Mouse (Mus musculus) heart, adult 8-10 months (tissue): ENCODE data around the gene Dock1. TPM values are rescaled to one million over a fixed set of nuclear protein-coding genes. Genes with fewer than 3 reads are reported as not detected.
A peak's percentile ranks its signal among the peaks of the same experiment; 100 is the strongest.

Experiments used
- DNase-seq: peaks from one replicate; pipeline ENCODE4 v3.0.0; 2022; ENCODE audit warnings: low spot score
- total RNA-seq, 4 experiments: library from RNA; stranded (reverse); gene quantifications; 2 replicates each; pipeline ENCODE4 v1.2.4; 2022

Dock1 gene
- total RNA-seq, 4 experiments from 2014 or later, result 26.9 to 29.2 (median 27.7) TPM

- DNase-seq, result no peak
Measured at GRCm38 (mm10) chr7:134822006-134822405, 151.6 kb downstream of the Dock1 start.

DNA sequence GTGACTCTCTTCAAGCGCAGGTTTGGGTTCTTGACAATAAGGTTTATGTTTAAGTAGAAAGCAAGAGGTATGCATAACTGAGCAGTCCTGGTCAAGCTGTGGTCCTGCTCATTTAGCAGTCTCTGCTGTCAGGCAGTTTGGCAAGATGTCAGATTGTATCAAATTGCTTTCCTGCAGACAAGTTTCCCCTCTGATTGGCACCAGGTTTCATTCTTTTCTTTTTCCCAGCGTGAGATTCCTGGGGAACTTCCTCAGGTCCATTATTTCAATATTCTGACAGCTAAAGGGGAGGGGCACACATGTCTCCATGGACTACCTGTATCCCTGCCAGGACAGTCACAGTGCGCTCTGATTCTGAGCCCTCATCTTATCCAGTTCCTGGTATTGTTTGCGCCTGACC is 153.4 kb downstream of the Dock1 start:
- DNase-seq, result no peak

- DNase-seq, result no peak
Measured at GRCm38 (mm10) chr7:134840066-134840465, 169.6 kb downstream of the Dock1 start.

GRCm38 (mm10) chr7:134842751-134843150 is 172.3 kb downstream of the Dock1 start:
- DNase-seq, result no peak

GRCm38 (mm10) chr7:134862000-134862399 is 191.5 kb downstream of the Dock1 start:
- no peak for DNase-seq

- DNase-seq, result peak; percentile 10
Measured at GRCm38 (mm10) chr7:134864175-134864574, 193.7 kb downstream of the Dock1 start.

- no peak for DNase-seq
Measured at GRCm38 (mm10) chr7:134872511-134872910, 202.1 kb downstream of the Dock1 start.

DNA sequence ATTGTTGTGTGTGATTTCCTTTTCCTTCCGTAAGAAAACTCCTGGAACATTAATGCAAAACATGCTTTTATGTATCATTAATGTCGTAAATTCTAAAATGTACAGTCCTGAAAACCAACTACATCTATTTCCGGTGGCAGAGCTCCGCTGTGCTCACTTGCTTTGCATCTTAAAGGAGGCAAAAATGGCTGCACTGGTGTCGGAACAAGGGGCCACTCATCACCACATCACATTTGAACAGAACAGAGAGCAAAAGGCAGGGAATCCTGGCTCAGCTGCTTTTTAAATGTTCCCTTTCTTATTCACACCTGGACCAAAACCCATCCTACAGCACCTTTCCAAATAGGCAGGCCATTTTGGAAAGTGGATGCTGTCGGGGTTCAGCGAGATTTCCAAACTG is 202.5 kb downstream of the Dock1 start:
- DNase-seq, result no peak

GRCm38 (mm10) chr7:134878985-134879384 is 208.5 kb downstream of the Dock1 start:
- DNase-seq, result no peak

GRCm38 (mm10) chr7:134880431-134880830 is 210.0 kb downstream of the Dock1 start:
- peak; percentile 32 for DNase-seq

- DNase-seq, result no peak
Measured at GRCm38 (mm10) chr7:134883516-134883915, 213.1 kb downstream of the Dock1 start.

DNA sequence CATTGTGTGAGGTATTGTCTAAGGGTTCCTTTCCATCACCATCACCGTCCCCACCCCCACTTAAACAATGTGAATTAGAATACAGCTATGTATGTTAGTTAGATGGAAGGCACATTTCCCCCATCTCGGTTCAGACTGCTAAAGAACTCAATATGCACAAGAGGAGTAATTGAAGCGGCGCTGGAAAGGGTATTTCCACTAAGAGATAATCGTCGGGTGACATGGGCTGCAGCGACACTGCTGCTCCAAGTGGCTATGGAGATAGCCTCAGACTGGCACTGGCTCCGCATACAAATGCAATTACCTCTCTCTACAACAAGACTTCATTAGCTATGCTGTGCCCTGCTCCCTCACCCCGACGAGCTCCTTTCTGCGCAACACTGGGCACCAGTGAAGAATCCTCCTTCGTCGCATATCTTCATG is 222.0 kb downstream of the Dock1 start:
- no peak for DNase-seq

DNA sequence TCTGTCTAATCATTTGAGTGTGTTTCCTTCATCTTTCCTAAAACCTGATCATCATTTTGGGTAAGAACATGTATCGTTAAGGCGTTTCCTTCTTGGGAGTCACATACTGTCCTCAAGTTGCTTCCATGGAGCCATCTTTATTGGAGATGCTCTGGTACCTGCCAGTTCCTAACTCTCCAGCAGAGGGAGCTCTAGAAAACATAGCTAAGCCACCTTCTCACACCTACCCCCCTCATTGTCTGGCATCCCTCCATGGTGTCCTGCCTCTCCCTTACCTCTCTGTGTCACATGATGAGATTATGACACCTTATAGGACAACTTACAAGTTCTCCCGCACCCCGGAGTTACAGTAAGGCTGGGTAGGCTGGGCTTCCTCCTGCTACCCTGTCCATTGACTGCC is 222.5 kb downstream of the Dock1 start:
- no peak for DNase-seq

- DNase-seq, result no peak
Measured at GRCm38 (mm10) chr7:134894604-134895003, 224.2 kb downstream of the Dock1 start.

GRCm38 (mm10) chr7:134899462-134899861 is 229.0 kb downstream of the Dock1 start:
- no peak for DNase-seq

DNA sequence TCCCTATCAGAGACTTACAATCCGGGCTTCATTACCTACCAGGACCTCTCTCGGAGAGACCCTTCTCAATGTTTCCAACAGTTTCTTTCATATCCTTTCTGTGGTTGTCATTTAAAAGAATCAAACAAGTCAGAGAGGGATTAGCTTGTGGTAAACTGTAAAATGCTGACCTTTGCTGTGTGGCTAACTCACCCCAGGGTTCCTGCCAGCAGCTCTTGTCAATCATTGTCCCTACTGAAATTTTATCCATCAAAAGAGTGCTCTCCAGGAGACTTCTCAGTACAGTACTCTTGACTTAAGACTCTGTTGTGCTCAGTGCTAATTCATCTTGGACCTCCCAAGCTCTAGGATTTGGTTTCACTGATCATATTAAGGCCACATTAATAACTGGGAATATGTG is 231.5 kb downstream of the Dock1 start:
- DNase-seq, result no peak

DNA sequence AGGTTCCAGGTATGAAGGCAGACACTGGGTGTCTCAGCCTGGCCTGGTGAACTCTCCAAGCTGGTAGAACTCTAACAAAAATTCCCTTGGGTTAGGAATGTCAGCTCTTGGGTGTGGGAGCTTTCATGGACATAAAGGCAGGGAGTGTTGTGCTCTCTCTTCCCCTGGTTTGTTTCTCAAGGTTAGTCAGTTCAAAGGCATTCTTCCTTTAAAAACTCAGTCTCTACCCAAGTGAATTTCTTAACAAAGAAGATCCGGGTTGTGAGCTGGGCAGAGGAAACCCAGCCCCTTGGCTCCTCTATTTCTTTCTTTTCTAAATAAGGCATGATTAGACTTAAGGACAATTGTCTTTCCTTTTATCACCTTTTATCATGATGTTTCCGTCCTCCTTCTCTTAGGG is 261.4 kb downstream of the Dock1 start:
- no peak for DNase-seq

- no peak for DNase-seq
Measured at GRCm38 (mm10) chr7:134937471-134937926, 267.0 kb downstream of the Dock1 start.

GRCm38 (mm10) chr7:134937927-134938609 is 267.6 kb downstream of the Dock1 start, which contains the start of gene Fam196a:
Gene Fam196a (minus strand): TSS chr7:134938430.
- DNase-seq, result no peak

DNA sequence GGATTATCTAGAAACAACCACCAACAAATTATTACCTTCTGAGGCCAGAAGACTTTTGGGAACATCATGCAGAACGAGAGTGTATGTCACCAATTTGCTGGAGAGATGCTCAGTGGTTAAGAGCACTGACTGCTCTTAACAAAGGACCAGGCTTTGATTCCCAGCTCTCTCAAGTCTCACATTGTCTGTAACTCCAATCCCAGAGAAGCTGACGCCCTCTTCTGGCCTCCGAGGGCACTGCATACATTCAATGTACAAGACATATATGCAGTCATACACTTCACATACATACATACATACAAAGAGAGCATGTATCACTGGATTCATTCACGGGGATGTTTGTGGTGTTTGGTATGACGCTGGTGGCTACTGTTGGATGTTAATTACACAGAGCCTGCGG is 271.4 kb downstream of the Dock1 start:
- no peak for DNase-seq

DNA sequence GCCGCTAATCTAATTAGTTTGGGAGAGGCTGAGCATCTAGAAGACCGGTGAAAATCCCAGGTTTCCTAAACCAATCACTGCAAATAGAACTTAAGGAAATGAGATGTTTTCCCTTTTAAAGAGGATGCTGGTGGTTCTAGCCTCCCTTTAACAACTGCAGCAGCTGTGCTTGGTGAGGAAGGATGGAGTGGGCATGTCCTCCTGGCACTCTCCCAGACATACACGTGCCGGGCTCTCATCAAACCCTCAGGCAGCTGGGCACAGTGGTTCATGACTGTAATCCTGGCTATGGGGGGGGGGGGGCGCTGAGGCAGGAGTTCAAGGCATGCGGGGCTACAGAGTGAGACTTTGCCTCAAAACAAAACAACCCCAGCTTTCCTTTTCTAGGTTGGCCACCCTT is 272.6 kb downstream of the Dock1 start:
- no peak for DNase-seq

DNA sequence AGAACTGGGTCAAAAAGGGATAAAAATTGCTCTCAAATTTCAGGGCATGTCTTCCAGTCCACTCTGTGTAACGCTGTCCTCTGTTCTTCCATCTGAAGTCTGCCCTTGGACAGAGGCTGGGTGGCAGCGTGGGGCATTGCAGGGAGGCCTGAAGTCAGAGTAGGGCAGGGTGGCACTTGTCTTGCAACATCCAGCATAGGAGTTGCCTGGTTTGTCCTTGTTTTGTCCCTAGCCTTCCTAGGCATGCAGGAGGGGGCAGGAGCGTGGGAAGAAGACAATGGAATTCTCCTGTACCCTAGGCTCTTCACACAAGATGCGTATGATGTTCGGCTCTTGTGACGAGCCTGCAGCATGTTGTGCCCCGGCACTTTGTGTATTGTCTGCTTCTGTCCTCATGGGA is 273.2 kb downstream of the Dock1 start:
- DNase-seq, result no peak

DNA sequence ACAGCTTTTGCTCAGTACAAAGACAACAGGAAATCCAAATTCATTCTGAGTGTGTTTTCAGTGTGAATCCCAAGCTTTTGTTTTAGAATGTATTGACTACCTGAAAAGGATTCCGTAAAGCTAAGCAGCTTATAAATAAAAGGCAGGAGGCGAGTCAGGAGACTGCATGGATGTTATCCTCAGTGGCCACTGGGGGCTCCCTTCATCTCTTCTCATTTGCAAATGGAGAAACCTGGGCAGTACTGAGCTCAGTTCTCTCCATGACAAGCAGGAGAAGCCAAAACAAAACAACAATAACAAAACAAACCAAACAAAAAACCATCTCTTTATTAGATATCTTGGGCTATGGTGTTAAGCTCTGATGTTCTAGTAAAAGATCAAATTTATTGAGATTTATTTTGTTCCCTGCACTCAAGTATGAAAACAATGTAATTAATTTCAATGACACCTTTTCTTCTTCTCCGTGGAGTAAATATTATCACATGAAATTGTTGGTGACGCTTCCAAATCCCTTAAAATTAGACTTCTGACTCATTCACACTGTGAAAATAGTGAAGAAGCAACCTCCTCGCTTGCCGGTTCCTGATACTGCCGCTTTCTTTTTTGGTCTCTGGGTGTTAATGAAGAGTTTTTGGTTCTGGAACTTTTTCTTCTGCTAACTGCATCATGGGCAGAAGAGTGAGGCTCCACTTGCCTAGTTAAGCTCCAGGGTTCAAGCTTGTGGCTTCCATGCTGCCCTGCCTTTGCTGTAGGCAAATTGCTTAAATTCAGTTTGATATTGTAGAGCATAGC is 275.7 kb downstream of the Dock1 start:
- no peak for DNase-seq
